Mouse (Mus musculus): ENCODE data around the gene Nxph1. TPM values are rescaled to one million over a fixed set of nuclear protein-coding genes. Genes with fewer than 3 reads are reported as not detected.

Gene Nxph1
- polyA plus RNA-seq, 1 experiment from 2014 or later, result 0.07 TPM

GRCm38 (mm10) chr6:9061261-9062105 is 113.3 kb downstream of the Nxph1 start:
- no peaks in the 10 kb centered on the region for H3K27me3 ChIP-seq
- H3K27ac ChIP-seq (replicated peaks), result no peak overlapping the region
- no peaks in the 10 kb centered on the region for H3K9me3 ChIP-seq (replicated peaks)
- no peak for ATAC-seq (ENCODE audit: insufficient read depth)
- H3K4me2 ChIP-seq, result no peak overlapping the region
- no peaks in the 10 kb centered on the region for H3K36me3 ChIP-seq (replicated peaks)
- H3K4me3 ChIP-seq (replicated peaks), result no peak overlapping the region
- WGBS (ENCODE audit: insufficient replicate concordance), result 56% methylated on average over 4 of the region's 4 CpGs
- H3K4me1 ChIP-seq (replicated peaks), result no peaks in the 10 kb centered on the region
- no peak overlapping the region for H3K9ac ChIP-seq

GRCm38 (mm10) chr6:9066435-9066834 is 118.2 kb downstream of the Nxph1 start:
- 71% methylated on average over 3 of the region's 3 CpGs for WGBS (ENCODE audit: insufficient replicate concordance)
- H3K27me3 ChIP-seq, result no peaks in the 10 kb centered on the region
- no peak overlapping the region for H3K4me3 ChIP-seq (replicated peaks)
- no peak overlapping the region for H3K4me2 ChIP-seq
- no peak overlapping the region for H3K27ac ChIP-seq (replicated peaks)
- no peaks in the 10 kb centered on the region for H3K9me3 ChIP-seq (replicated peaks)
- ATAC-seq (ENCODE audit: insufficient read depth), result no peak
- H3K4me1 ChIP-seq (replicated peaks), result no peaks in the 10 kb centered on the region
- H3K36me3 ChIP-seq (replicated peaks), result no peaks in the 10 kb centered on the region
- no peak overlapping the region for H3K9ac ChIP-seq

GRCm38 (mm10) chr6:9069913-9070312 is 121.7 kb downstream of the Nxph1 start:
- no peaks in the 10 kb centered on the region for H3K36me3 ChIP-seq (replicated peaks)
- no peak for ATAC-seq (ENCODE audit: insufficient read depth)
- H3K27ac ChIP-seq (replicated peaks), result no peak overlapping the region
- H3K4me3 ChIP-seq (replicated peaks), result no peak overlapping the region
- 57% methylated on average over 7 of the region's 7 CpGs for WGBS (ENCODE audit: insufficient replicate concordance)
- H3K9ac ChIP-seq, result no peak overlapping the region
- no peaks in the 10 kb centered on the region for H3K27me3 ChIP-seq
- H3K9me3 ChIP-seq (replicated peaks), result no peaks in the 10 kb centered on the region
- H3K4me2 ChIP-seq, result no peak overlapping the region
- no peaks in the 10 kb centered on the region for H3K4me1 ChIP-seq (replicated peaks)

- Histone ChIP-seq H3K27ac (replicated peaks) (no peak overlapping the region), H3K4me1 (replicated peaks) (no peaks in the 10 kb centered on the region), H3K36me3 (replicated peaks) (no peaks in the 10 kb centered on the region), H3K4me3 (replicated peaks) (no peak overlapping the region), H3K9ac (no peak overlapping the region), H3K4me2 (no peak overlapping the region), H3K27me3 (no peaks in the 10 kb centered on the region), H3K9me3 (replicated peaks) (no peaks in the 10 kb centered on the region)
- ATAC-seq (ENCODE audit: insufficient read depth), result no peak
- WGBS (ENCODE audit: insufficient replicate concordance), result 41% methylated on average over 2 of the region's 2 CpGs
Observed at GRCm38 (mm10) chr6:9076463-9076862, 128.2 kb downstream of the Nxph1 start.

- Histone ChIP-seq H3K9me3 (replicated peaks) (no peaks in the 10 kb centered on the region), H3K4me1 (replicated peaks) (no peaks in the 10 kb centered on the region), H3K9ac (no peak overlapping the region), H3K36me3 (replicated peaks) (no peaks in the 10 kb centered on the region), H3K4me2 (no peak overlapping the region), H3K27me3 (no peaks in the 10 kb centered on the region), H3K4me3 (replicated peaks) (no peak overlapping the region), H3K27ac (replicated peaks) (no peak overlapping the region)
- WGBS (ENCODE audit: insufficient replicate concordance), result 36% methylated on average over 4 of the region's 4 CpGs
- no peak for ATAC-seq (ENCODE audit: insufficient read depth)
Observed at GRCm38 (mm10) chr6:9077793-9078689, 129.8 kb downstream of the Nxph1 start.

GRCm38 (mm10) chr6:9083851-9084250 is 135.6 kb downstream of the Nxph1 start:
- H3K27ac ChIP-seq (replicated peaks), result no peak overlapping the region
- H3K9me3 ChIP-seq (replicated peaks), result no peaks in the 10 kb centered on the region
- no peaks in the 10 kb centered on the region for H3K4me1 ChIP-seq (replicated peaks)
- no peaks in the 10 kb centered on the region for H3K27me3 ChIP-seq
- WGBS (ENCODE audit: insufficient replicate concordance), result 47% methylated on average over 3 of the region's 3 CpGs
- no peak for ATAC-seq (ENCODE audit: insufficient read depth)
- H3K36me3 ChIP-seq (replicated peaks), result no peaks in the 10 kb centered on the region
- no peak overlapping the region for H3K9ac ChIP-seq
- H3K4me2 ChIP-seq, result no peak overlapping the region
- H3K4me3 ChIP-seq (replicated peaks), result no peak overlapping the region

- H3K27ac ChIP-seq (replicated peaks), result no peak overlapping the region
- WGBS (ENCODE audit: insufficient replicate concordance), result 46% methylated on average over 2 of the region's 2 CpGs
- no peaks in the 10 kb centered on the region for H3K4me1 ChIP-seq (replicated peaks)
- no peaks in the 10 kb centered on the region for H3K36me3 ChIP-seq (replicated peaks)
- no peaks in the 10 kb centered on the region for H3K27me3 ChIP-seq
- no peaks in the 10 kb centered on the region for H3K9me3 ChIP-seq (replicated peaks)
- no peak overlapping the region for H3K9ac ChIP-seq
- H3K4me2 ChIP-seq, result no peak overlapping the region
- ATAC-seq (ENCODE audit: insufficient read depth), result no peak
- no peak overlapping the region for H3K4me3 ChIP-seq (replicated peaks)
Observed at GRCm38 (mm10) chr6:9097345-9097744, 149.1 kb downstream of the Nxph1 start.

- H3K4me3 ChIP-seq (replicated peaks), result no peak overlapping the region
- no peaks in the 10 kb centered on the region for H3K4me1 ChIP-seq (replicated peaks)
- no peaks in the 10 kb centered on the region for H3K9me3 ChIP-seq (replicated peaks)
- no peak overlapping the region for H3K4me2 ChIP-seq
- H3K9ac ChIP-seq, result no peak overlapping the region
- H3K36me3 ChIP-seq (replicated peaks), result no peaks in the 10 kb centered on the region
- H3K27ac ChIP-seq (replicated peaks), result no peak overlapping the region
- H3K27me3 ChIP-seq, result no peaks in the 10 kb centered on the region
- ATAC-seq (ENCODE audit: insufficient read depth), result no peak
Observed at GRCm38 (mm10) chr6:9107366-9107765, 159.1 kb downstream of the Nxph1 start.

GRCm38 (mm10) chr6:9119136-9119535 is 170.9 kb downstream of the Nxph1 start:
- 51% methylated on average over 2 of the region's 2 CpGs for WGBS (ENCODE audit: insufficient replicate concordance)
- H3K27ac ChIP-seq (replicated peaks), result no peak overlapping the region
- H3K4me3 ChIP-seq (replicated peaks), result no peak overlapping the region
- no peaks in the 10 kb centered on the region for H3K4me1 ChIP-seq (replicated peaks)
- no peak overlapping the region for H3K4me2 ChIP-seq
- no peak overlapping the region for H3K9ac ChIP-seq
- ATAC-seq (ENCODE audit: insufficient read depth), result no peak
- H3K27me3 ChIP-seq, result no peaks in the 10 kb centered on the region
- no peaks in the 10 kb centered on the region for H3K36me3 ChIP-seq (replicated peaks)
- no peaks in the 10 kb centered on the region for H3K9me3 ChIP-seq (replicated peaks)

- H3K4me3 ChIP-seq (replicated peaks), result no peak overlapping the region
- no peak for ATAC-seq (ENCODE audit: insufficient read depth)
- WGBS (ENCODE audit: insufficient replicate concordance), result 82% methylated on average over 12 of the region's 12 CpGs
Observed at GRCm38 (mm10) chr6:9124321-9124914, 176.2 kb downstream of the Nxph1 start.

GRCm38 (mm10) chr6:9133589-9134279 is 185.5 kb downstream of the Nxph1 start:
- Histone ChIP-seq H3K9ac (no peak overlapping the region), H3K27ac (replicated peaks) (no peak overlapping the region), H3K4me3 (replicated peaks) (no peak overlapping the region), H3K4me2 (no peak overlapping the region), H3K4me1 (replicated peaks) (no peaks in the 10 kb centered on the region), H3K36me3 (replicated peaks) (no peaks in the 10 kb centered on the region), H3K27me3 (no peaks in the 10 kb centered on the region), H3K9me3 (replicated peaks) (no peaks in the 10 kb centered on the region)
- WGBS (ENCODE audit: insufficient replicate concordance), result 54% methylated on average over 3 of the region's 3 CpGs
- no peak for ATAC-seq (ENCODE audit: insufficient read depth)

More at GRCm38 (mm10) chr6:9124321-9124914, 176.2 kb downstream of the Nxph1 start:
- no peak overlapping the region for H3K27ac ChIP-seq (replicated peaks)
- no peak overlapping the region for H3K9ac ChIP-seq
- no peak overlapping the region for H3K4me2 ChIP-seq
- H3K27me3 ChIP-seq, result no peaks in the 10 kb centered on the region
- H3K9me3 ChIP-seq (replicated peaks), result no peaks in the 10 kb centered on the region
- H3K4me1 ChIP-seq (replicated peaks), result no peaks in the 10 kb centered on the region
- H3K36me3 ChIP-seq (replicated peaks), result no peaks in the 10 kb centered on the region

Data from liver, embryonic 15.5 days (tissue).